Mouse (Mus musculus) CH12.LX (cell line): ENCODE measurements around the gene Ces3a. TPM values are rescaled to one million over a fixed set of nuclear protein-coding genes. Genes with fewer than 3 reads are reported as not detected.

Experiments
- DNase-seq: peaks from one replicate; pipeline ENCODE4 v3.0.0-alpha.2; 2013; ENCODE audit errors: extremely low read depth
- H3K27ac ChIP-seq: 2 replicates; pipeline ENCODE4 v1.5.1; 2012; ENCODE audit warnings: low read depth, mild to moderate bottlenecking, control low read depth, moderate library complexity; ENCODE audit not compliant: insufficient read depth
- H3K27me3 ChIP-seq: replicated peaks from 2 replicates; pipeline ENCODE3; 2012; ENCODE audit warnings: inconsistent platforms
- H3K36me3 ChIP-seq, 2 experiments: replicated peaks in 1 of 2; 2 replicates each; pipeline versions ENCODE3 to v1.6.1; 2012; ENCODE audit warnings: inconsistent platforms in 1 of 2, low read length in 1 of 2, mild to moderate bottlenecking in 1 of 2, mixed read lengths in 1 of 2, moderate library complexity in 1 of 2; ENCODE audit not compliant: control insufficient read depth in 1 of 2, insufficient read depth in 1 of 2
- H3K4me1 ChIP-seq, 2 experiments: 2 replicates each; pipeline ENCODE4 v1.6.1; 2012; ENCODE audit warnings: inconsistent platforms in 1 of 2, moderate library complexity in 1 of 2; ENCODE audit not compliant: insufficient read depth in 2 of 2, control insufficient read depth in 1 of 2
- H3K4me2 ChIP-seq: 2 replicates; pipeline ENCODE4 v1.6.1; 2012; ENCODE audit warnings: low read depth, mild to moderate bottlenecking, control low read depth; ENCODE audit not compliant: poor library complexity, insufficient read depth, severe bottlenecking
- H3K4me3 ChIP-seq, 3 experiments: fragments of 150-350 bp in 1 of 3; sonication (generic) in 1 of 3; replicated peaks in 1 of 3; 2 replicates each; pipeline versions ENCODE3 to v1.5.1; 2011 to 2012; ENCODE audit warnings: low read depth in 2 of 3, low read length in 2 of 3, mild to moderate bottlenecking in 2 of 3, moderate library complexity in 2 of 3, control low read depth in 1 of 3, improper control_type of control experiment in 1 of 3, inconsistent platforms in 1 of 3, mixed read lengths in 1 of 3; ENCODE audit not compliant: poor library complexity in 1 of 3
- H3K79me2 ChIP-seq: replicated peaks from 2 replicates; pipeline ENCODE4 v1.6.1; 2012; ENCODE audit warnings: mild to moderate bottlenecking, moderate library complexity; ENCODE audit not compliant: control insufficient read depth, poor library complexity, insufficient read depth, severe bottlenecking; ENCODE audit errors: extremely low read depth
- H3K9ac ChIP-seq: 2 replicates; pipeline ENCODE4 v1.6.1; 2012; ENCODE audit warnings: low read depth, mild to moderate bottlenecking, control low read depth, moderate library complexity; ENCODE audit not compliant: insufficient read depth
- H3K9me3 ChIP-seq: replicated peaks from 2 replicates; pipeline ENCODE3; 2012; ENCODE audit warnings: low read length, inconsistent platforms, mixed read lengths
- BHLHE40 ChIP-seq: IDR thresholded peaks from 2 replicates; pipeline ENCODE4 v1.6.1; 2011; ENCODE audit warnings: mild to moderate bottlenecking, low read depth, low read length, improper control_type of control experiment
- CTCF ChIP-seq, 2 experiments: IDR thresholded peaks in 1 of 2; conservative IDR thresholded peaks in 1 of 2; 2 replicates each; pipeline ENCODE4 v1.5.1; 2011 to 2012; ENCODE audit warnings: low read depth in 2 of 2, low read length in 2 of 2, improper control_type of control experiment in 1 of 2, inconsistent platforms in 1 of 2, mild to moderate bottlenecking in 1 of 2, moderate library complexity in 1 of 2
- E2F4 ChIP-seq: IDR thresholded peaks from 2 replicates; pipeline ENCODE4 v1.6.1; 2011; ENCODE audit warnings: low read depth, low read length, improper control_type of control experiment; ENCODE audit not compliant: insufficient replicate concordance
- ELF1 ChIP-seq: IDR thresholded peaks from 2 replicates; pipeline ENCODE4 v1.6.1; 2014; ENCODE audit warnings: low read depth, mild to moderate bottlenecking, inconsistent platforms, low read length, improper control_type of control experiment
- GABPA ChIP-seq: IDR thresholded peaks from 2 replicates; pipeline ENCODE4 v1.6.1; 2012; ENCODE audit warnings: low read depth, low read length, improper control_type of control experiment, inconsistent platforms; ENCODE audit not compliant: insufficient replicate concordance
- IRF4 ChIP-seq: IDR thresholded peaks from 2 replicates; pipeline ENCODE4 v1.6.1; 2014; ENCODE audit warnings: low read depth, mild to moderate bottlenecking, inconsistent platforms, low read length, improper control_type of control experiment
- KAT2A ChIP-seq: IDR thresholded peaks from 2 replicates; pipeline ENCODE4 v1.6.1; 2012; ENCODE audit warnings: low read length, improper control_type of control experiment, inconsistent platforms; ENCODE audit not compliant: insufficient replicate concordance
- MAX ChIP-seq: IDR thresholded peaks from 2 replicates; pipeline ENCODE4 v1.6.1; 2011; ENCODE audit warnings: low read length, improper control_type of control experiment
- MAZ ChIP-seq: IDR thresholded peaks from 2 replicates; pipeline ENCODE4 v1.6.1; 2012; ENCODE audit warnings: low read depth, mild to moderate bottlenecking, inconsistent platforms, low read length, improper control_type of control experiment, moderate library complexity
- MEF2A ChIP-seq: IDR thresholded peaks from 2 replicates; pipeline ENCODE4 v1.6.1; 2014; ENCODE audit warnings: low read depth, mild to moderate bottlenecking, inconsistent platforms, low read length, improper control_type of control experiment, borderline replicate concordance
- PAX5 ChIP-seq: IDR thresholded peaks from 2 replicates; pipeline ENCODE4 v1.6.1; 2012; ENCODE audit warnings: low read length, inconsistent platforms, mixed read lengths
- POLR2A ChIP-seq: IDR thresholded peaks from 2 replicates; pipeline ENCODE4 v1.6.1; 2011; ENCODE audit warnings: low read depth, mild to moderate bottlenecking, improper control_type of control experiment, low read length
- POLR2AphosphoS2 ChIP-seq: IDR thresholded peaks from 2 replicates; pipeline ENCODE4 v1.6.1; 2011; ENCODE audit warnings: low read depth, low read length, improper control_type of control experiment
- RCOR1 ChIP-seq: conservative IDR thresholded peaks from 2 replicates; pipeline ENCODE4 v1.6.1; 2012; ENCODE audit warnings: low read depth, mild to moderate bottlenecking, inconsistent platforms, low read length, improper control_type of control experiment
- SIN3A ChIP-seq: IDR thresholded peaks from 2 replicates; pipeline ENCODE4 v1.6.1; 2012; ENCODE audit warnings: low read length, improper control_type of control experiment, inconsistent platforms
- UBTF ChIP-seq: IDR thresholded peaks from 2 replicates; pipeline ENCODE4 v1.6.1; 2012; ENCODE audit warnings: low read depth, mild to moderate bottlenecking, inconsistent platforms, low read length, improper control_type of control experiment, moderate library complexity
- USF1 ChIP-seq: IDR thresholded peaks from 2 replicates; pipeline ENCODE4 v1.6.1; 2014; ENCODE audit warnings: low read depth, mild to moderate bottlenecking, inconsistent platforms, low read length, improper control_type of control experiment
- USF2 ChIP-seq: conservative IDR thresholded peaks from 2 replicates; pipeline ENCODE4 v1.6.1; 2011; ENCODE audit warnings: low read depth, low read length, improper control_type of control experiment
- ZNF384 ChIP-seq: IDR thresholded peaks from 2 replicates; pipeline ENCODE4 v1.6.1; 2012; ENCODE audit warnings: low read depth, low read length, improper control_type of control experiment, inconsistent platforms
- dilution Hi-C: fragments of 300-500 bp; cut with MboI; formaldehyde crosslinking; loops from 2 replicates; pipeline ENCODE4 v1.14.3; 2020; ENCODE audit warnings: low sequenced_read_pairs; ENCODE audit not compliant: extremely low pct_unique_long_range_greater_than_20kb, extremely low pct_ligation_motif_present
- in situ Hi-C: fragments of 300-500 bp; cut with MboI; formaldehyde crosslinking; loops from 3 replicates; pipeline ENCODE4 v1.14.3; 2019; ENCODE audit warnings: low sequenced_read_pairs, low pct_ligation_motif_present, low pct_unique_long_range_greater_than_20kb, mixed read lengths
- polyA plus RNA-seq: library from polyadenylated mRNA; unstranded; fragments of >175 nt; gene quantifications from 2 replicates; pipeline ENCODE4 v1.2.1, GENCODE M21; 2012; ENCODE audit warnings: low read depth; ENCODE audit not compliant: insufficient read length
- total RNA-seq, 2 experiments: library from RNA; depleted of rRNA; stranded (reverse); fragments of 300-350 nt in 1 of 2; fragments of >200 nt in 1 of 2; gene quantifications; 2 replicates each; pipeline ENCODE4 v1.2.3; 2012 to 2014

The Ces3a gene
- total and polyA plus RNA-seq, 3 experiments: not detected

- Histone ChIP-seq H3K9ac (no peak overlapping the region), H3K9me3 (no peaks in the 10 kb centered on the region)
- in situ Hi-C loops: no loop called here
Observed at GRCm38 (mm10) chr8:105068971-105069370, 20.6 kb downstream of the Ces3a start.

GRCm38 (mm10) chr8:105076601-105077000 lies 28.2 kb downstream of the Ces3a start:
- in situ Hi-C loops: no loop called here
- Histone ChIP-seq H3K36me3 (no peaks in the 10 kb centered on the region), H3K4me1 (no peaks in the 10 kb centered on the region), H3K27me3 (peaks cover 22% of the 10 kb centered on the region), H3K79me2 (no peaks in the 10 kb centered on the region), H3K27ac (no peak overlapping the region), H3K9ac (no peak overlapping the region), H3K9me3 (no peaks in the 10 kb centered on the region), H3K4me2 (no peak overlapping the region), H3K4me3 (no peak overlapping the region)
- DNase-seq: no peak
- no peak for TF ChIP-seq E2F4
- TF ChIP-seq MAZ: no peak
- no peak for TF ChIP-seq USF2
- no peak for TF ChIP-seq UBTF
- no peak for TF ChIP-seq CTCF (conservative IDR thresholded peaks at IDR 0.05 in 1 of 2, IDR thresholded peaks at IDR 0.05 in 1 of 2; ENCODE audit: low read depth in 2 of 2, low read length in 2 of 2)
- TF ChIP-seq POLR2AphosphoS2: no peak
- no peak for TF ChIP-seq MEF2A
- TF ChIP-seq KAT2A: no peak
- no peak for TF ChIP-seq SIN3A
- TF ChIP-seq POLR2A: no peak
- no peak for TF ChIP-seq RCOR1
- TF ChIP-seq BHLHE40: no peak
- TF ChIP-seq GABPA: no peak
- TF ChIP-seq MAX: no peak
- no peak for TF ChIP-seq ZNF384
- dilution Hi-C loops: no loop called here

More at GRCm38 (mm10) chr8:105068971-105069370, 20.6 kb downstream of the Ces3a start:
- no peak overlapping the region for H3K4me2 ChIP-seq
- no peak for DNase-seq
- H3K27me3 ChIP-seq: peaks cover 25% of the 10 kb centered on the region
- no peak overlapping the region for H3K4me3 ChIP-seq
- no peak for TF ChIP-seq USF1
- no peak overlapping the region for H3K27ac ChIP-seq
- H3K4me1 ChIP-seq: no peaks in the 10 kb centered on the region
- no peaks in the 10 kb centered on the region for H3K36me3 ChIP-seq
- dilution Hi-C loops: no loop called here
- H3K79me2 ChIP-seq: no peaks in the 10 kb centered on the region

- H3K4me2 ChIP-seq: no peak overlapping the region
- H3K27me3 ChIP-seq: peaks cover 24% of the 10 kb centered on the region
- H3K36me3 ChIP-seq: no peaks in the 10 kb centered on the region
- H3K79me2 ChIP-seq: no peaks in the 10 kb centered on the region
- dilution Hi-C loops (no loop called here), in situ Hi-C loops (no loop called here)
- no peaks in the 10 kb centered on the region for H3K9me3 ChIP-seq
- H3K27ac ChIP-seq: no peak overlapping the region
- no peak overlapping the region for H3K9ac ChIP-seq
- no peak for DNase-seq
- no peaks in the 10 kb centered on the region for H3K4me1 ChIP-seq
- no peak for TF ChIP-seq POLR2AphosphoS2
- TF ChIP-seq ELF1: no peak
- no peak for TF ChIP-seq PAX5
- no peak for TF ChIP-seq IRF4
- no peak overlapping the region for H3K4me3 ChIP-seq
Observed at GRCm38 (mm10) chr8:105077071-105077470, 28.7 kb downstream of the Ces3a start.
